Mouse (Mus musculus) embryonic facial prominence, embryonic 14.5 days (tissue): ENCODE measurements at regions not wholly inside any gene's neighbourhood (a gene's known extent, or its start where the extent isn't known, plus 50 kb on each side); places are given as distances from the start of the nearest gene placed in this dataset.

Experiments
- ATAC-seq: fragments of 200-750 bp; cut with Nextera tagmentation; 2 replicates; pipeline ENCODE4 v1.8.0; 2017; ENCODE audit warnings: low read depth, moderate number of reproducible peaks, moderate TSS enrichment
- DNase-seq: peaks from one replicate; pipeline ENCODE4 v3.0.0-alpha.2; 2015; ENCODE audit warnings: low spot score
- H3K27ac ChIP-seq: fragments of 300-500 bp; sonication (generic); replicated peaks from 2 replicates; pipeline ENCODE4 v1.5.1; 2014; ENCODE audit warnings: low read depth, mild to moderate bottlenecking, low read length, moderate library complexity
- H3K27me3 ChIP-seq: fragments of 300-500 bp; sonication (generic); replicated peaks from 2 replicates; pipeline ENCODE4 v1.6.1; 2014; ENCODE audit warnings: low read length; ENCODE audit not compliant: control insufficient read depth, insufficient read depth
- H3K36me3 ChIP-seq: fragments of 300-500 bp; sonication (generic); 2 replicates; pipeline ENCODE4 v1.6.1; 2014; ENCODE audit warnings: low read length, mixed read lengths; ENCODE audit not compliant: control insufficient read depth, insufficient read depth
- H3K4me1 ChIP-seq: fragments of 300-500 bp; sonication (generic); 2 replicates; pipeline ENCODE4 v1.6.1; 2014; ENCODE audit warnings: antibody characterized with exemption, low read length; ENCODE audit not compliant: control insufficient read depth, insufficient read depth
- H3K4me2 ChIP-seq: fragments of 300-500 bp; sonication (generic); 2 replicates; pipeline ENCODE4 v1.6.1; 2014; ENCODE audit warnings: low read depth, mild to moderate bottlenecking, low read length, moderate library complexity, mixed read lengths
- H3K4me3 ChIP-seq: fragments of 300-500 bp; sonication (generic); 2 replicates; pipeline ENCODE4 v1.5.1; 2014; ENCODE audit warnings: low read depth, mild to moderate bottlenecking, low read length
- H3K9ac ChIP-seq: fragments of 300-500 bp; sonication (generic); 2 replicates; pipeline ENCODE4 v1.6.1; 2014; ENCODE audit warnings: low read depth, mild to moderate bottlenecking, low read length, moderate library complexity, mixed read lengths
- H3K9me3 ChIP-seq: fragments of 300-500 bp; sonication (generic); 2 replicates; pipeline ENCODE4 v1.6.1; 2016; ENCODE audit warnings: low read length; ENCODE audit not compliant: control insufficient read depth
- WGBS: fragments of 180-500 bp; shearing (Covaris S2); extraction: QIAGEN DNeasy Blood & Tissue Kit; methylation state at CpG from one replicate; pipeline ENCODE4 v1.1.7; 2014; 5-methylcytosine and 5-hydroxymethylcytosine counted together

DNA sequence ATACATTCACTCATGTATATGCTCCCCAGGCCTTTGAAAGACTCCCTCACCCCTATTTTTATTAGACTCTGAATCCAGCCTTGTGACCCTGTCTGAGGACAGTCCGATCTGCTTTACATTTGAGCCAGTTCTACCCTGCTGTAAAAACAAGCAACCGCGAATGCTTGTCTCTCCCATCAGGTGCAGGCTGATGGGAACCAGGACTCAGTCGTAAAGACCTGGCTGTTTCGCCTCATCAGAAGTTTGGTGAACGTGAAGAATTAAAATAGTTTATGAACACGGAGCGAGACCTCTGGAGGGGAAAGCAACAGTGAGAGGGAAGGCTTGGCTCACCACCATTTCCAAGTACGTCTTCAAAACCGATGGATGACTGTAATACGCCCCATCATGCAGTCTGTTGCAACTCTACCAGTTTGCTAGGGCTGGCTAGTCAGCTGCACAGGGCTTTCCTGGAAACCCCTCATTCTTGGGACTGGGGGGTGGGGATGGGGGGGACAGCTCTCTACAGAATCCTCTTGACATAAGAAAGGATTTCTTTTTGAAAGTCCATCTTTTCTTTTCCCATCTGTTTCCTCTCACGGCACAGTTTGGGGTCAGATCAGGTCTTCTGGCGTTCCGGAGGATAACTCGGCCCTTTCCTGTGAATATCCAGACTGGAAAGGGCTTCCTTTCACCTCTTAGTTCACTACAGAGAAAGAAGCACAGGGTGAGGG, 366.8 kb upstream of the Jarid2 start:
- no peak for DNase-seq
- Histone ChIP-seq H3K9me3 (no peaks in the 10 kb centered on the region), H3K4me2 (no peak overlapping the region), H3K27me3 (no peaks in the 10 kb centered on the region), H3K4me3 (no peak overlapping the region), H3K27ac (no peak overlapping the region), H3K36me3 (no peaks in the 10 kb centered on the region), H3K4me1 (no peaks in the 10 kb centered on the region), H3K9ac (no peak overlapping the region)
- ATAC-seq, result no peak
- 42% methylated on average over 15 of the region's 15 CpGs for WGBS

DNA sequence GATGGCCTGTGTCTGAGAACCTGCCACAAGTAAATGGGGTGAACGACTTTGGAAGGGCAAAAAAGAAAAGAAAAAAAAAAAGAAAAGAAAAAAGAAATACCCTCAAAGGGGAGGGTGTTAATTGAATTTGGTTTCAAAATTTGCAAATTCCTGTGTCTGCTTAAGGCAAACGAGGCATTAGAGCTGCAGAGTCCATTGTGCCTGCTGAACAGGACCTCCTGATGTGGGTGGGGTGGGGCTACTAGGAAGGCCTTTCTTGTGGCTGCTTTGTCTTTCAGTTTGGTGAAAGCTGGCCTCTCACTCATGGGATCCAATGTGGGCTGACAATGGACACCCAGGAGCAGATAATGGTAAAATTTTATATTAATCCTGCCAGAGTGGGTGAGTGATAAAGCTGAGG, 366.3 kb upstream of the Jarid2 start:
- DNase-seq (no peak), ATAC-seq (no peak)
- H3K36me3 ChIP-seq, result no peaks in the 10 kb centered on the region
- H3K4me3 ChIP-seq, result no peak overlapping the region
- no peaks in the 10 kb centered on the region for H3K9me3 ChIP-seq
- H3K27ac ChIP-seq, result no peak overlapping the region
- H3K4me2 ChIP-seq, result no peak overlapping the region
- no peaks in the 10 kb centered on the region for H3K27me3 ChIP-seq
- no peaks in the 10 kb centered on the region for H3K4me1 ChIP-seq
- 18% methylated on average over 2 of the region's 2 CpGs for WGBS
- no peak overlapping the region for H3K9ac ChIP-seq

DNA sequence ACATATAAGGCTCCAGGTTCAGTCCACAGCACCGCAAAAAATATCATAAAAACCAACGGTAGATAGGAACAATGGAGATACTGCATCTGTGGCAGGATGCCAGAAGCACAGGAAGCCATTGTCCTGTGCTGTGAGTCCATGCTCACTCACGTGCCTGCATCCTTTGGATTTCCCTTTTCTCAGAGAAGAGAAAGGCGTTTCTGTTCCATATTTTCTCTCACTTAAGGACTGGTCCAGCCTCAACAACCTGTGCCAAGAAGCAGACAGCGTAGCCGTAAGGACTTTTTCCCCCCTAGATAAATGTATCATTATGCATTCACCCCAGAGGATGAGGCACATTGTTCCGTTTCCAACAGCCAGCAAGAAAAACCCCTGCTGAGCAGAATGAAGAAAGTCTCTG, 360.0 kb upstream of the Jarid2 start:
- Histone ChIP-seq H3K27me3 (no peaks in the 10 kb centered on the region), H3K9ac (no peak overlapping the region), H3K9me3 (no peaks in the 10 kb centered on the region), H3K36me3 (no peaks in the 10 kb centered on the region), H3K4me1 (no peaks in the 10 kb centered on the region), H3K4me2 (no peak overlapping the region), H3K27ac (no peak overlapping the region), H3K4me3 (no peak overlapping the region)
- no peak for DNase-seq
- 66% methylated on average over 7 of the region's 7 CpGs for WGBS
- no peak for ATAC-seq

- Histone ChIP-seq H3K27ac (no peak overlapping the region), H3K4me1 (no peaks in the 10 kb centered on the region), H3K9ac (no peak overlapping the region), H3K36me3 (no peaks in the 10 kb centered on the region), H3K4me2 (no peak overlapping the region), H3K4me3 (no peak overlapping the region), H3K9me3 (no peaks in the 10 kb centered on the region), H3K27me3 (no peaks in the 10 kb centered on the region)
- 82% methylated on average over 6 of the region's 6 CpGs for WGBS
- no peak for DNase-seq
- no peak for ATAC-seq
Observed at GRCm38 (mm10) chr13:44372361-44372877, 356.9 kb upstream of the Jarid2 start.

GRCm38 (mm10) chr13:44375476-44376159, 353.7 kb upstream of the Jarid2 start:
- Histone ChIP-seq H3K4me3 (no peak overlapping the region), H3K27me3 (no peaks in the 10 kb centered on the region), H3K4me1 (no peaks in the 10 kb centered on the region), H3K9ac (no peak overlapping the region), H3K36me3 (no peaks in the 10 kb centered on the region), H3K9me3 (no peaks in the 10 kb centered on the region), H3K4me2 (no peak overlapping the region), H3K27ac (no peak overlapping the region)
- ATAC-seq (no peak), DNase-seq (no peak)
- WGBS, result 63% methylated on average over 13 of the region's 13 CpGs

DNA sequence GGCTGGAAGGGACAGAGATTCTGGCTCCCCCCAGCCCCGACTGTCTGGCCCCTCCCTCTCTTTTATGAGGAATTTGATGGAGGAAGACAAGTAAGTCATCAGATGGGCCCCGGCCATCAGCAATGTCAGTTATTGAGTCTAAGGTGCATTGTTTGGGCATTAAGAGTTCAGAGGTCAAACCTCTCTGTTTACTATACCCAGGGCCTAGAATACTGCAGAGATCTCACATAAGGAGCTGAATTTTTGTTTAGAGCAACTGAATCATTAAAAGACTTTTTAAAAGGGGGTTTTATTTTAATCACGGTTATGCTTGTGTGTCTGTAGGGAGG, 353.1 kb upstream of the Jarid2 start:
- no peak overlapping the region for H3K4me3 ChIP-seq
- no peak overlapping the region for H3K27ac ChIP-seq
- 42% methylated on average over 3 of the region's 3 CpGs for WGBS
- H3K9me3 ChIP-seq, result no peaks in the 10 kb centered on the region
- no peak for ATAC-seq
- no peak for DNase-seq
- no peaks in the 10 kb centered on the region for H3K36me3 ChIP-seq
- H3K4me2 ChIP-seq, result no peak overlapping the region
- H3K4me1 ChIP-seq, result no peaks in the 10 kb centered on the region
- no peak overlapping the region for H3K9ac ChIP-seq
- H3K27me3 ChIP-seq, result no peaks in the 10 kb centered on the region

DNA sequence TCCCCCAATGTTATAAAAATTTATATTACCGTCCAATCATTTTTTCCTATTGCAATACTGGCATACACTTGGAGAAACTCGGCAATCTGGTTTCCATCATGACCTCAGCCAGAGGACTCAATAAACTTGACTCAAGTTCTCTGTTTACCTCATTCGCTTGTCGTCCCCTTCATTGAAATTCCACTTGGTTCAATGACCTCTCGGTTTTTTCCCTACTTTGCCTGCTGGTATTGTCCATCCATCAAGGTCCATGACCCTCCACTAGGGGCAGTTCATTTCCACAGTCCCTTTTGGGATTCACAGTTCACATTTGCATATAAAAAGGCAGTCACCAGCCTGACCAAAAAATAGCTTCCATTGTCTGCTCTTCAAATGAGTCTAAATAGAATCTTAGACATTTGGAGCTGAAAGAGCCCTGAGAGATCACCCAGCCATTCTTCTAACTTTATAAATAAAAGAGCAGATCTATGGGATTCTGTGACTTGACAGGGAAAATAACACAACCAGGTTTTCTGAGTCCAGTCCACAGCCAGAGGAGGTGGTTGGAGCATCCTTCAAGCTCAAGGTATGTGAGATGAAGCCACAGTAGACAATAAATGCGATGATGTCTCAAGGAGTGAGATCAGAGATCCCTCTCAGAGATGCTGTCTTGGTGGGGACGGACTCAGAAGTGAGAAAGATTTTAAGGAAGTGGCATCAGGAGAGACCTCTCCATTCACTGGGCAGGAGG, 347.4 kb upstream of the Jarid2 start:
- ATAC-seq, result no peak
- H3K36me3 ChIP-seq, result no peaks in the 10 kb centered on the region
- DNase-seq, result no peak
- H3K9me3 ChIP-seq, result no peaks in the 10 kb centered on the region
- no peaks in the 10 kb centered on the region for H3K4me1 ChIP-seq
- H3K27me3 ChIP-seq, result no peaks in the 10 kb centered on the region
- no peak overlapping the region for H3K4me3 ChIP-seq
- no peak overlapping the region for H3K27ac ChIP-seq
- H3K9ac ChIP-seq, result no peak overlapping the region
- H3K4me2 ChIP-seq, result no peak overlapping the region
- WGBS, result 66% methylated on average over 7 of the region's 7 CpGs

DNA sequence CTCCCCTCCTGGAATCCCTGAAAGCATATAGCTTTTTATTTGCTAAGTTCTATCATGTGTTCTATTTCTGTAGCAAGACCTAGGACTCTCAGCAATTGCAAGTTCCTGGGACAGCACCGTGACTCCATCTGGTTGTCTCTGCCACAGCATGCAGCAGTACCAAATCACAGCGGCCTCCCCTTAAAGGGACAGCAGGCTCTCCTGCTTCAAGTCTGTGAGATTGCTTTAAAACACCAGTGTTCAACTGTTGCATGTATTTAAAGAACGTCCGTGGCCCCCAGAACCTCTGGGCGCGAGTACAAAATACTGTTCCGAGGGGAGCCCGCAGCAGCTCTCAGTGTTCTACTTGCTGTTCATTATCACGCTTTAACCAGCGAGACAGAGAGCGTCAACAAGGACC, 346.0 kb upstream of the Jarid2 start:
- H3K9ac ChIP-seq, result no peak overlapping the region
- no peak overlapping the region for H3K4me3 ChIP-seq
- H3K4me1 ChIP-seq, result no peaks in the 10 kb centered on the region
- no peak overlapping the region for H3K27ac ChIP-seq
- ATAC-seq, result no peak
- 50% methylated on average over 11 of the region's 11 CpGs for WGBS
- H3K4me2 ChIP-seq, result no peak overlapping the region
- DNase-seq, result peak; percentile 33
- no peaks in the 10 kb centered on the region for H3K36me3 ChIP-seq
- H3K9me3 ChIP-seq, result no peaks in the 10 kb centered on the region
- H3K27me3 ChIP-seq, result no peaks in the 10 kb centered on the region
